In genomic region chr7:66008892-66009273, GRCm38 (mm10) we compare ENCODE assay signal across 20 mouse cellular contexts. TPM values are rescaled to one million over a fixed set of nuclear protein-coding genes. Genes with fewer than 3 reads are reported as not detected.
DNase-seq lines count a peak whose midpoint lies in the region; ATAC-seq and TF ChIP-seq lines count a peak whose summit lies in the region.
"Had no signal": no experiment of that assay in that cellular context is flagged by ENCODE, and none has a peak within 500 bp of the region (broad histone marks: within the 10 kb centered on the region; RNA-seq: fewer than 3 reads in every experiment).

No protein-coding gene starts in this region.

- TF ChIP-seq POLR2A in limb, embryonic 14.5 days (IDR thresholded peaks at IDR 0.05; ENCODE audit: borderline replicate concordance, extremely low read depth, insufficient read depth, insufficient read length), result no peak

- TF ChIP-seq EP300 in stomach, postnatal 0 days (optimal IDR thresholded peaks at IDR 0.05), result no peak

- WGBS in forebrain, postnatal 0 days, result 54% methylated on average over 16 of the region's 16 CpGs
- WGBS in forebrain, embryonic 13.5 days, result 81% methylated on average over 16 of the region's 16 CpGs
- 58% methylated on average over 16 of the region's 16 CpGs for WGBS in limb, embryonic 14.5 days
- WGBS in limb, embryonic 10.5 days, result 92% methylated on average over 16 of the region's 16 CpGs
- WGBS in stomach, embryonic 16.5 days, result 65% methylated on average over 16 of the region's 16 CpGs
- 52% methylated on average over 16 of the region's 16 CpGs for WGBS in stomach, postnatal 0 days

- ATAC-seq in forebrain, postnatal 0 days, result no peak
- ATAC-seq in forebrain, embryonic 13.5 days, result no peak
- ATAC-seq in limb, embryonic 14.5 days (ENCODE audit: low FRiP score, low read depth), result no peak
- no peak for ATAC-seq in stomach, embryonic 16.5 days (ENCODE audit: insufficient read depth, low FRiP score)
- no peak for ATAC-seq in stomach, postnatal 0 days (ENCODE audit: low FRiP score, low TSS enrichment)
- no peak for ATAC-seq in erythroid progenitor cell, adult 5-6 weeks (replicated peaks; ENCODE audit: low FRiP score, poor library complexity, severe bottlenecking)
- ATAC-seq: CD4-positive, CD25-positive, alpha-beta regulatory T cell, adult 4 months; liver, embryonic 12.5 days; midbrain, embryonic 15.5 days had no signal

- H3K27ac ChIP-seq in forebrain, postnatal 0 days (ENCODE audit: low read depth, low read length), result no peak overlapping the region
- no peak overlapping the region for H3K27ac ChIP-seq in forebrain, embryonic 13.5 days
- no peak overlapping the region for H3K27ac ChIP-seq in limb, embryonic 14.5 days (replicated peaks; ENCODE audit: low read depth, low read length)
- H3K27ac ChIP-seq in limb, embryonic 10.5 days, result no peak overlapping the region
- H3K27ac ChIP-seq in stomach, embryonic 16.5 days (ENCODE audit: low read length), result no peak overlapping the region
- no peak overlapping the region for H3K27ac ChIP-seq in stomach, postnatal 0 days (replicated peaks)
- H3K27ac ChIP-seq: liver, embryonic 12.5 days; midbrain, embryonic 15.5 days had no signal

- H3K9me3 ChIP-seq in forebrain, postnatal 0 days (ENCODE audit: low read length), result no peaks in the 10 kb centered on the region
- no peaks in the 10 kb centered on the region for H3K9me3 ChIP-seq in forebrain, embryonic 13.5 days (replicated peaks)
- H3K9me3 ChIP-seq in limb, embryonic 14.5 days (ENCODE audit: control insufficient read depth, low read length), result no peaks in the 10 kb centered on the region
- H3K9me3 ChIP-seq in limb, embryonic 10.5 days (replicated peaks), result no peaks in the 10 kb centered on the region
- no peaks in the 10 kb centered on the region for H3K9me3 ChIP-seq in stomach, embryonic 16.5 days (replicated peaks; ENCODE audit: control insufficient read depth, low read length)
- no peaks in the 10 kb centered on the region for H3K9me3 ChIP-seq in stomach, postnatal 0 days (ENCODE audit: control insufficient read depth, low read length)
- H3K9me3 ChIP-seq: embryonic facial prominence, embryonic 12.5 days; liver, embryonic 12.5 days; midbrain, embryonic 15.5 days had no signal

- peak overlapping the region; percentile 15; the same call in 1 of the 2 replicates for H3K4me2 ChIP-seq in forebrain, postnatal 0 days (ENCODE audit: low read depth)
- no peak overlapping the region for H3K4me2 ChIP-seq in forebrain, embryonic 13.5 days
- no peak overlapping the region for H3K4me2 ChIP-seq in limb, embryonic 14.5 days (replicated peaks; ENCODE audit: low read depth, low read length, severe bottlenecking)
- 0 out of 2 replicates have a peak overlapping the region, but pooled peaks have one; percentile 11 for H3K4me2 ChIP-seq in stomach, embryonic 16.5 days (ENCODE audit: low read depth, low read length)
- no peak overlapping the region for H3K4me2 ChIP-seq in stomach, postnatal 0 days (replicated peaks; ENCODE audit: low read depth)
- H3K4me2 ChIP-seq: embryonic facial prominence, embryonic 12.5 days; heart, embryonic 11.5 days; liver, embryonic 12.5 days; midbrain, embryonic 15.5 days had no signal

- DNase-seq in forebrain, postnatal 0 days, result peak; percentile 52
- peak; percentile 23 for DNase-seq in limb, embryonic 14.5 days (ENCODE audit: low spot score)
- no peak for DNase-seq in limb, embryonic 10.5 days (ENCODE audit: low spot score)
- DNase-seq in stomach, postnatal 0 days (ENCODE audit: low spot score), result no peak
- DNase-seq: adrenal gland, adult 8-10 months; heart, postnatal 36 days; kidney, adult 2 months; kidney, postnatal 4 days; thymus, postnatal 14 days had no signal

- no peak overlapping the region for H3K9ac ChIP-seq in forebrain, postnatal 0 days
- H3K9ac ChIP-seq in forebrain, embryonic 13.5 days, result no peak overlapping the region
- H3K9ac ChIP-seq in limb, embryonic 14.5 days (ENCODE audit: low read depth, low read length, severe bottlenecking), result no peak overlapping the region
- no peak overlapping the region for H3K9ac ChIP-seq in stomach, embryonic 16.5 days (ENCODE audit: low read length)
- no peak overlapping the region for H3K9ac ChIP-seq in stomach, postnatal 0 days (ENCODE audit: low read length)
- H3K9ac ChIP-seq: embryonic facial prominence, embryonic 12.5 days; liver, embryonic 12.5 days; midbrain, embryonic 15.5 days had no signal

- no peaks in the 10 kb centered on the region for H3K27me3 ChIP-seq in forebrain, postnatal 0 days (ENCODE audit: insufficient read depth, low read length)
- H3K27me3 ChIP-seq in forebrain, embryonic 13.5 days, result no peaks in the 10 kb centered on the region
- no peaks in the 10 kb centered on the region for H3K27me3 ChIP-seq in limb, embryonic 14.5 days (ENCODE audit: control insufficient read depth, insufficient read depth, low read length)
- H3K27me3 ChIP-seq in limb, embryonic 10.5 days (ENCODE audit: low read depth, poor library complexity, severe bottlenecking), result no peaks in the 10 kb centered on the region
- no peaks in the 10 kb centered on the region for H3K27me3 ChIP-seq in stomach, embryonic 16.5 days (ENCODE audit: control insufficient read depth, insufficient read depth, low read length)
- H3K27me3 ChIP-seq in stomach, postnatal 0 days (ENCODE audit: control insufficient read depth, insufficient read depth, low read length), result no peaks in the 10 kb centered on the region
- H3K27me3 ChIP-seq: embryonic facial prominence, embryonic 12.5 days; liver, embryonic 12.5 days; midbrain, embryonic 15.5 days had no signal

- no peak overlapping the region for H3K4me3 ChIP-seq in forebrain, postnatal 0 days (ENCODE audit: low read depth, low read length)
- no peak overlapping the region for H3K4me3 ChIP-seq in forebrain, embryonic 13.5 days
- no peak overlapping the region for H3K4me3 ChIP-seq in limb, embryonic 14.5 days (replicated peaks; ENCODE audit: low read length)
- H3K4me3 ChIP-seq in limb, embryonic 10.5 days, result no peak overlapping the region
- no peak overlapping the region for H3K4me3 ChIP-seq in stomach, embryonic 16.5 days (replicated peaks; ENCODE audit: low read length)
- no peak overlapping the region for H3K4me3 ChIP-seq in stomach, postnatal 0 days (ENCODE audit: low read depth, low read length)
- H3K4me3 ChIP-seq: embryonic facial prominence, embryonic 12.5 days; liver, embryonic 12.5 days; midbrain, embryonic 15.5 days had no signal

- no peak for TF ChIP-seq CTCF in forebrain, postnatal 0 days (IDR thresholded peaks at IDR 0.05; ENCODE audit: low read depth)
- TF ChIP-seq CTCF in stomach, postnatal 0 days (IDR thresholded peaks at IDR 0.05; ENCODE audit: low read depth), result no peak

- no peaks in the 10 kb centered on the region for H3K4me1 ChIP-seq in forebrain, postnatal 0 days (ENCODE audit: insufficient read depth)
- H3K4me1 ChIP-seq in forebrain, embryonic 13.5 days, result no peaks in the 10 kb centered on the region
- H3K4me1 ChIP-seq in limb, embryonic 14.5 days (ENCODE audit: control insufficient read depth, insufficient read depth, low read length), result peaks cover 18% of the 10 kb centered on the region; the same call in 1 of the 2 replicates
- peaks cover 26% of the 10 kb centered on the region for H3K4me1 ChIP-seq in limb, embryonic 10.5 days
- no peaks in the 10 kb centered on the region for H3K4me1 ChIP-seq in stomach, embryonic 16.5 days (ENCODE audit: control insufficient read depth, insufficient read depth, low read length)
- no peaks in the 10 kb centered on the region for H3K4me1 ChIP-seq in stomach, postnatal 0 days (replicated peaks; ENCODE audit: control insufficient read depth, insufficient read depth)
- H3K4me1 ChIP-seq: liver, embryonic 12.5 days had no signal

- H3K36me3 ChIP-seq in forebrain, postnatal 0 days (ENCODE audit: insufficient read depth), result no peaks in the 10 kb centered on the region
- H3K36me3 ChIP-seq in forebrain, embryonic 13.5 days (ENCODE audit: poor library complexity, severe bottlenecking), result no peaks in the 10 kb centered on the region
- H3K36me3 ChIP-seq in limb, embryonic 14.5 days (ENCODE audit: control insufficient read depth, insufficient read depth, low read length), result no peaks in the 10 kb centered on the region
- no peaks in the 10 kb centered on the region for H3K36me3 ChIP-seq in limb, embryonic 10.5 days
- H3K36me3 ChIP-seq in stomach, embryonic 16.5 days (ENCODE audit: control insufficient read depth, insufficient read depth, low read length), result no peaks in the 10 kb centered on the region
- no peaks in the 10 kb centered on the region for H3K36me3 ChIP-seq in stomach, postnatal 0 days (ENCODE audit: control insufficient read depth, insufficient read depth, low read length)
- H3K36me3 ChIP-seq: embryonic facial prominence, embryonic 12.5 days; liver, embryonic 12.5 days; midbrain, embryonic 15.5 days had no signal

RNA-seq across cellular contexts. Expression of gene Gm45213, which starts 34.5 kb away (rescaled TPM):
- not detected in 2 replicates for total RNA-seq in forebrain, postnatal 0 days (2014; rRNA removed)
- polyA plus RNA-seq in forebrain, postnatal 0 days (2015; fragmentation: Nextera tagmentation; extraction: Ambion mirVana), result not detected in 2 replicates
- polyA plus RNA-seq in forebrain, embryonic 13.5 days (2015; fragmentation: Nextera tagmentation; extraction: Ambion mirVana), result not detected in 2 replicates
- polyA plus RNA-seq in limb, embryonic 14.5 days (2012; rRNA removed), result not detected in 2 replicates
- not detected in 2 replicates for polyA plus RNA-seq in limb, embryonic 14.5 days (2014; fragmentation: Nextera tagmentation; extraction: Ambion mirVana)
- not detected in 2 replicates for polyA plus RNA-seq in limb, embryonic 10.5 days (2016; fragmentation: Nextera tagmentation; extraction: Ambion mirVana)
- not detected in 2 replicates for polyA plus RNA-seq in stomach, embryonic 16.5 days (2015; fragmentation: Nextera tagmentation; extraction: Ambion mirVana)
- not detected in 2 replicates for polyA plus RNA-seq in stomach, postnatal 0 days (2015; fragmentation: Nextera tagmentation; extraction: Ambion mirVana)
- total RNA-seq in erythroid progenitor cell, adult 5-6 weeks (2015; ENCODE audit: low replicate concordance), result not detected in 2 replicates
- total RNA-seq in erythroid progenitor cell, adult 5-6 weeks (2017; ENCODE audit: low replicate concordance), result not detected in 2 replicates
- total RNA-seq: adrenal gland, adult 8-10 months; gastrocnemius, postnatal 4 days; heart, postnatal 36 days; left cerebral cortex, postnatal 25 days had no signal
- polyA plus RNA-seq: CD4-positive, CD25-positive, alpha-beta regulatory T cell, adult 4 months; embryonic facial prominence, embryonic 12.5 days; heart, embryonic 11.5 days; kidney, adult 2 months; liver, embryonic 12.5 days; midbrain, embryonic 15.5 days; small intestine, adult 2 months had no signal

RNA-seq across cellular contexts. Expression of gene Snrpa1, which starts 49.9 kb away (rescaled TPM):
- 45.6 and 55.8 TPM in 2 replicates for total RNA-seq in forebrain, postnatal 0 days (2014; rRNA removed)
- polyA plus RNA-seq in forebrain, postnatal 0 days (2015; fragmentation: Nextera tagmentation; extraction: Ambion mirVana), result 135 TPM in 2 replicates
- polyA plus RNA-seq in forebrain, embryonic 13.5 days (2015; fragmentation: Nextera tagmentation; extraction: Ambion mirVana), result 201 and 206 TPM in 2 replicates
- 62.3 and 78.2 TPM in 2 replicates for polyA plus RNA-seq in limb, embryonic 14.5 days (2012; rRNA removed)
- polyA plus RNA-seq in limb, embryonic 14.5 days (2014; fragmentation: Nextera tagmentation; extraction: Ambion mirVana), result 151 and 161 TPM in 2 replicates
- polyA plus RNA-seq in limb, embryonic 10.5 days (2016; fragmentation: Nextera tagmentation; extraction: Ambion mirVana), result 276 and 312 TPM in 2 replicates
- 126 and 143 TPM in 2 replicates for polyA plus RNA-seq in stomach, embryonic 16.5 days (2015; fragmentation: Nextera tagmentation; extraction: Ambion mirVana)
- 65.0 and 69.6 TPM in 2 replicates for polyA plus RNA-seq in stomach, postnatal 0 days (2015; fragmentation: Nextera tagmentation; extraction: Ambion mirVana)
- 21.3 and 45.3 TPM in 2 replicates for total RNA-seq in erythroid progenitor cell, adult 5-6 weeks (2015; ENCODE audit: low replicate concordance)
- total RNA-seq in erythroid progenitor cell, adult 5-6 weeks (2017; ENCODE audit: low replicate concordance), result 16.9 and 45.1 TPM in 2 replicates

Comparison
In these comparisons a context has a peak if more than half of its experiments do, and no peak if none do; other contexts are left out.
1. DNase-seq: peak in forebrain, postnatal 0 days (single experiment) and limb, embryonic 14.5 days (single experiment); none in limb, embryonic 10.5 days (single experiment) and stomach, postnatal 0 days (single experiment).
2. H3K4me2 ChIP-seq: peak in forebrain, postnatal 0 days (single experiment) and stomach, embryonic 16.5 days (single experiment); none in forebrain, embryonic 13.5 days (single experiment), limb, embryonic 14.5 days (single experiment) and stomach, postnatal 0 days (single experiment).